Mouse (Mus musculus) liver, embryonic 14 days (tissue): ENCODE data around the gene Gk5. TPM values are rescaled to one million over a fixed set of nuclear protein-coding genes. Genes with fewer than 3 reads are reported as not detected.

Source experiments
- polyA plus RNA-seq: library from polyadenylated mRNA; depleted of rRNA; stranded (reverse); fragments of >200 nt; gene quantifications from 2 replicates; pipeline ENCODE4 v1.2.3, GENCODE M21; 2012; rRNA removed

Gk5 gene
- 0.41 and 0.43 TPM in 2 replicates for polyA plus RNA-seq

GRCm38 (mm10) chr9:96118861-96119772, at the start of gene Gk5:
Gk5 (plus strand) TSS chr9:96119362.

GRCm38 (mm10) chr9:96195885-96196622, 76.9 kb downstream of the Gk5 start, which contains the start of gene Tfdp2:
Tfdp2 (plus strand) TSS chr9:96196275.

Other genes with a start within 250 kb of the Gk5 start
- 3.5 and 3.8 TPM in 2 replicates for gene Xrn1, start 164.6 kb upstream of the Gk5 start, polyA plus RNA-seq
- 44.6 and 51.1 TPM in 2 replicates for gene Tfdp2, start 76.9 kb downstream of the Gk5 start, polyA plus RNA-seq
- 24.2 and 31.7 TPM in 2 replicates for gene Atp1b3, start 245.1 kb downstream of the Gk5 start, polyA plus RNA-seq